Mouse (Mus musculus): ENCODE measurements at regions not wholly inside any gene's neighbourhood (a gene's known extent, or its start where the extent isn't known, plus 50 kb on each side); places are given as distances from the start of the nearest gene placed in this dataset.

DNA sequence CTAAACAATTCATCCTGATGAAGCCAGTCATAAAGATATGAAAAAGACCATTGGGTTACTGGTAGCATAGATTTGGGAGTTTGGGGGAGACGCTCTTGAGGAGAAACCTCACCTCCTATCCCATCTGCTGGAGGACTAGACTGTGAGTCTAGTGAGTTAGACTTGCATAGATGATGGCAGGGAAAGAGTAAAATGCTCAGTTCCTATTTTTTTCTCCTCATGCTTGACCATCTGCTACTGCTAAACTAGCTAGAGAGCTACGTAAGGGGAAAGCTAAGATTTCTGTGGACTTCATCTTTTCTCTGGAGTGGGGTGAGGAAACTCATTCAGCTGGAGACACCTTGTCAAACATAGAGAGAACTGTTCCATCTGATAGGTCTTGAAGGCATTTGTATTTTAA, 118.4 kb upstream of the Gnao1 start:
- WGBS (ENCODE audit: insufficient replicate concordance), result 69% methylated on average over 2 of the region's 2 CpGs
- Histone ChIP-seq H3K9me3 (replicated peaks) (no peaks in the 10 kb centered on the region), H3K9ac (no peak overlapping the region), H3K4me1 (replicated peaks) (no peaks in the 10 kb centered on the region), H3K4me3 (replicated peaks) (no peak overlapping the region), H3K36me3 (no peaks in the 10 kb centered on the region), H3K4me2 (no peak overlapping the region), H3K27me3 (no peaks in the 10 kb centered on the region), H3K27ac (no peak overlapping the region)
- DNase-seq (no peak), ATAC-seq (ENCODE audit: low read depth) (no peak)

DNA sequence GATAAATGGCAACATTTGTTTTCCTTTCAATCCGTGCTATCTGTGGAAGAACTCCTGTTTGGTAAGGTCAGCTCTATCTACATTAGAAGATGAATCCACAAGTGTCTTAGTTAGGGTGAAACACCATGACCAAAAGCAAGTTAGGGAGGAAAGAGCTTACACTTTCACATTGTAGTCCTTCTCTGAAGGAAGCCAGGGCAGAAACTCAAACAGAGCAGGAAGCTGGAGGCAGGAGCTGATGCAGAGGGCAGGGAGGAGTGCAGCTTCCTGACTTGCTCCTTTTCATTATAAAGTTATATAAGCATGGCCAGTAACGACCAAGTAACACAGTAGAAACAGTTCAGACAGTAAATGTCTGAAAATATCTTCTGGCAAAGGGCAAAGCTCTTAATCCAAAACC, 117.9 kb upstream of the Gnao1 start:
- Histone ChIP-seq H3K4me3 (replicated peaks) (no peak overlapping the region), H3K27ac (no peak overlapping the region), H3K9ac (no peak overlapping the region), H3K4me1 (replicated peaks) (no peaks in the 10 kb centered on the region), H3K27me3 (no peaks in the 10 kb centered on the region), H3K4me2 (no peak overlapping the region), H3K36me3 (no peaks in the 10 kb centered on the region), H3K9me3 (replicated peaks) (no peaks in the 10 kb centered on the region)
- ATAC-seq (ENCODE audit: low read depth), result no peak
- DNase-seq, result no peak
- 36% methylated on average over 2 of the region's 2 CpGs for WGBS (ENCODE audit: insufficient replicate concordance)

DNA sequence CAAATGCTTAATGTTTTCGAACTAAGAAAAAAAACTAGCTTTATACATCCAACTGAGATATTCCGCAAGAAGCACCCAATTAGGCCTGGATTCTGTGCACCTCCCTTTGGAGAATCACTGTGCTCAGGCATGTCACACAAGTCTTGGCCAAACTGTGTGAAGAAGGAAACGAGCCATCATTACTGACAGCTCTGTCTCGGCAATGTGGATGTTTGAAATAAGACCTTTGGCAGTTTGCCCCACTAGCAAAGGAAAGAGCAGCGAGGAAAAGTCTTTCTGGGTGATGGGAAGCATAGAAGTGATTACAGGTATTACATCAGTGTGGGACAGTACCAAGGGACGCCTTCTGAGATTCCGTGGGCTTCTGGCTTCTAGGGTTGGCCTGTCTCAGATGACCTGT, 112.6 kb upstream of the Gnao1 start:
- H3K27me3 ChIP-seq, result no peaks in the 10 kb centered on the region
- no peaks in the 10 kb centered on the region for H3K9me3 ChIP-seq (replicated peaks)
- H3K4me2 ChIP-seq, result no peak overlapping the region
- H3K4me3 ChIP-seq (replicated peaks), result no peak overlapping the region
- no peak overlapping the region for H3K9ac ChIP-seq
- WGBS (ENCODE audit: insufficient replicate concordance), result 56% methylated on average over 7 of the region's 7 CpGs
- H3K36me3 ChIP-seq, result no peaks in the 10 kb centered on the region
- H3K27ac ChIP-seq, result no peak overlapping the region
- no peaks in the 10 kb centered on the region for H3K4me1 ChIP-seq (replicated peaks)
- no peak for DNase-seq
- no peak for ATAC-seq (ENCODE audit: low read depth)

DNA sequence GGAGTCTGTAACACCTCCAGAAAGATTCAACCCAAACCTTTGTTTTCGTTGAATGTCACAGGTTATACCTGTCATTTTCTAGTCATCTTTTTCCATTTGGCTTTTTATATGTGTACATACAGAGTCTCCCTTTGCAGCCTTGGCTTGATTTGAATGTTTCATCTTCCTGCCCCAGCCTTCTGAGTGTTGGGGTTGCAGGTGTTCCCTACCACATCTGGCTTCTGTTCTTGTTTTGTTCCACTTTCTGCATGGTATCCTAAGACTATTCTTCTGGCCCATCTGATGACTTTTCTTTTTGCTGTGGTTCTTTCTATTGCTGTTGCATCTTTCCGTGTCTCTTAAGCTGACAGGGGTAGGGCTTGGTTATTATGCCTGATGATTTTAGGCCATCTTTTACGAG, 111.3 kb upstream of the Gnao1 start:
- DNase-seq, result no peak
- 66% methylated on average over 3 of the region's 3 CpGs for WGBS (ENCODE audit: insufficient replicate concordance)
- Histone ChIP-seq H3K4me1 (replicated peaks) (no peaks in the 10 kb centered on the region), H3K27ac (no peak overlapping the region), H3K27me3 (no peaks in the 10 kb centered on the region), H3K4me2 (no peak overlapping the region), H3K9ac (no peak overlapping the region), H3K9me3 (replicated peaks) (no peaks in the 10 kb centered on the region), H3K36me3 (no peaks in the 10 kb centered on the region), H3K4me3 (replicated peaks) (no peak overlapping the region)
- no peak for ATAC-seq (ENCODE audit: low read depth)

DNA sequence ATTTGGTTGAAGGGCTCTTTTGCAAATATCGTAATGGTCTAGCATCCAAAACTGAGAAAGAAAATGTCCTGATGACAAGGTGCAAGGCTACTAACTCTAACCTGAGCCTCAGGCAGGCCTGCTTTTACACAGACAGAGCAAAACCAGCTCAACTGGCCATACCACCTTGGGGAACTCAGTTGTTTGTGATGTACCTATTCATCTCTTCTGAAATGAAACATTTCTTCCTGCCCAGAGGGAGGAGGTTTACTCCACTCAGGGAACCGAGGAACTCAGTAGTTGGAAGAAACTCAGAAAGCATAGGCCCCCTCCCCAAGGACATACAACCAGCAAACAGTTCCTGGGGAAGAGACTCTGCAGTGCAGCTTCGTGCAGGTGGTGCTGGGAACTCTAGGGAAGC, 108.4 kb upstream of the Gnao1 start:
- ATAC-seq (ENCODE audit: low read depth) (no peak), DNase-seq (no peak)
- no peaks in the 10 kb centered on the region for H3K9me3 ChIP-seq (replicated peaks)
- no peaks in the 10 kb centered on the region for H3K36me3 ChIP-seq
- WGBS (ENCODE audit: insufficient replicate concordance), result 52% methylated on average over 3 of the region's 3 CpGs
- H3K4me2 ChIP-seq, result no peak overlapping the region
- no peak overlapping the region for H3K9ac ChIP-seq
- no peaks in the 10 kb centered on the region for H3K27me3 ChIP-seq
- no peak overlapping the region for H3K4me3 ChIP-seq (replicated peaks)
- H3K27ac ChIP-seq, result no peak overlapping the region
- H3K4me1 ChIP-seq (replicated peaks), result no peaks in the 10 kb centered on the region

DNA sequence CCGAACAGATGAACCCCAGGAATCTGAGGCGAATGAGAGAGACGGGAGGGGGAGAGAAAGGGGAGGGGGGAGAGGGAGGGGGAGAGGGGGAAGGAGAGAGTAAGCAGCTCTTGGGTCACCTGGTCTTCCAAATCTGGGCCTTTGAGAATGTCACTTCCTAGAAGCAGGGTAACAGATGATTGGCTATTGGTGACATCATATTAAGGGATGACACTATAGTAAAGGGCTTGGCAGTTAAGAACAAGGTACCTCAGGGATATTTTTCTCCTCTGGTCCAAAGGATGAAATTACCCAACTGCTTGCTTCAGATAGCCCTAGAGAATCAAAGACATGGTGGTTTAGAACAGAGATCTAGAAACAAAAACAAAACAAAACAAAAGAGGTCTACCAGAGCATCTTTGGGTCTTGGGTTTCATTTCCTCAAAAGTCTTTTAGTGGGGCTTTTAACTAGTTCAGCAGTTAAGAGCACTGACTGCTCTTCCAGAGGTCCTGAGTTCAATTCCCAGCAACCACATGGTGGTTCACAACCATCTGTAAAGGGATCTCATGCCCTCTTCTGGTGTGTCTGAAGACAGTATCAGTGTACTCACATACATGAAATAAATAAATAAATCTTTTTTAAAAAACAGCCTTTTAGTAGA, 97.6 kb upstream of the Gnao1 start:
- H3K27ac ChIP-seq, result no peak overlapping the region
- H3K4me2 ChIP-seq, result no peak overlapping the region
- 77% methylated on average over 3 of the region's 3 CpGs for WGBS (ENCODE audit: insufficient replicate concordance)
- DNase-seq (no peak), ATAC-seq (ENCODE audit: low read depth) (no peak)
- no peaks in the 10 kb centered on the region for H3K27me3 ChIP-seq
- no peaks in the 10 kb centered on the region for H3K4me1 ChIP-seq (replicated peaks)
- no peak overlapping the region for H3K9ac ChIP-seq
- no peaks in the 10 kb centered on the region for H3K9me3 ChIP-seq (replicated peaks)
- H3K36me3 ChIP-seq, result no peaks in the 10 kb centered on the region
- no peak overlapping the region for H3K4me3 ChIP-seq (replicated peaks)

DNA sequence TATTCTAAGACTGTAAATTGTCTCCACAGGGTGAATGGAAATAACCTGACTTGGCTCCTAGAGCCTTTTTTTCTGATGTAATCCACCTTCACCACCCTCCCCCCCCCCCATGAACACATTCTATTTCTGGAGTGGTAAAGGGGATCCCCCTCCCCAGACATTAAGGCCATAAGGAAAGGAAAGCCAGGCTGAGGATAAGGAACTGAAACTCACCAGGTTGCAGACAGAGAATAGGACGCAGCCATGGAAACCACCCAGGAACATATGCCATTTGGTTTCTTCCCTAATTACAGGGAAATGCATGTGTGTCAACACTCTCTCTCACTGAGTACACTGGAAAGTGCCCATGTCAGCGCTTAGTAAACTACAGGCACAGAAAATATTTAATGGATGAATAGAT, 96.5 kb upstream of the Gnao1 start:
- H3K4me3 ChIP-seq (replicated peaks), result no peak overlapping the region
- H3K36me3 ChIP-seq, result no peaks in the 10 kb centered on the region
- no peaks in the 10 kb centered on the region for H3K9me3 ChIP-seq (replicated peaks)
- 72% methylated on average over 2 of the region's 2 CpGs for WGBS (ENCODE audit: insufficient replicate concordance)
- no peaks in the 10 kb centered on the region for H3K4me1 ChIP-seq (replicated peaks)
- no peak overlapping the region for H3K4me2 ChIP-seq
- H3K27me3 ChIP-seq, result no peaks in the 10 kb centered on the region
- no peak for DNase-seq
- no peak for ATAC-seq (ENCODE audit: low read depth)
- H3K27ac ChIP-seq, result no peak overlapping the region
- no peak overlapping the region for H3K9ac ChIP-seq

DNA sequence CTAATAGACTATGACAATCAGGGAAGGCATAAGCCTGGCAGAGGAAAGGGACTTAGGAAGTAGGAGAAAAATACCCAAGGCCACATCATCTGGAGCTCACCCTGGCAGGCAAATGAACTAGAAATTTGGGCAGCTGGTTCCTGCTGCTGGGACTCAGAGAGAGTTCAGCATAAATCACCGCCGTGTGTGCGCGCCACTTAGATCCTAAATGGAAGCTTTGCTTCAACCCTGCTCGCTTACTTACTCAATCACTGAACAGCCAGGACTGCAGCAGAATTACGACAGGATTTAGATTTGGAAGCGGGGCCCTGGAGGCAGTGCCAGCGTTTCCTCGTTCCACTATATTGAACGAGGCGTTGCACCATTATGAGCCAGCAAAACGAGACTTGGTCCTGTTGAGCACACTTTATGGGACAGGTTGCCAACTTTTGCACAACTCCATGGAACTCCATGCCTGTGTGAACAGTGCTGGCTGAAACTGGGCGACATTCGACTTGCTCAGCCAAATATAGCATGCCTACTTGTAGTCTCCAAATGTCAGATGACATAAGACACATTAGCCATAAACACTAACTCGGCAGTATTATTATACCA, 84.8 kb upstream of the Gnao1 start:
- Histone ChIP-seq H3K4me2 (no peak overlapping the region), H3K27me3 (no peaks in the 10 kb centered on the region), H3K9me3 (replicated peaks) (0 out of 2 replicates have a peak, but pooled peaks cover 3% of the 10 kb centered on the region), H3K27ac (no peak overlapping the region), H3K4me3 (replicated peaks) (no peak overlapping the region), H3K4me1 (replicated peaks) (no peaks in the 10 kb centered on the region), H3K9ac (no peak overlapping the region), H3K36me3 (no peaks in the 10 kb centered on the region)
- 75% methylated on average over 15 of the region's 15 CpGs for WGBS (ENCODE audit: insufficient replicate concordance)
- DNase-seq (no peak), ATAC-seq (ENCODE audit: low read depth) (no peak)

DNA sequence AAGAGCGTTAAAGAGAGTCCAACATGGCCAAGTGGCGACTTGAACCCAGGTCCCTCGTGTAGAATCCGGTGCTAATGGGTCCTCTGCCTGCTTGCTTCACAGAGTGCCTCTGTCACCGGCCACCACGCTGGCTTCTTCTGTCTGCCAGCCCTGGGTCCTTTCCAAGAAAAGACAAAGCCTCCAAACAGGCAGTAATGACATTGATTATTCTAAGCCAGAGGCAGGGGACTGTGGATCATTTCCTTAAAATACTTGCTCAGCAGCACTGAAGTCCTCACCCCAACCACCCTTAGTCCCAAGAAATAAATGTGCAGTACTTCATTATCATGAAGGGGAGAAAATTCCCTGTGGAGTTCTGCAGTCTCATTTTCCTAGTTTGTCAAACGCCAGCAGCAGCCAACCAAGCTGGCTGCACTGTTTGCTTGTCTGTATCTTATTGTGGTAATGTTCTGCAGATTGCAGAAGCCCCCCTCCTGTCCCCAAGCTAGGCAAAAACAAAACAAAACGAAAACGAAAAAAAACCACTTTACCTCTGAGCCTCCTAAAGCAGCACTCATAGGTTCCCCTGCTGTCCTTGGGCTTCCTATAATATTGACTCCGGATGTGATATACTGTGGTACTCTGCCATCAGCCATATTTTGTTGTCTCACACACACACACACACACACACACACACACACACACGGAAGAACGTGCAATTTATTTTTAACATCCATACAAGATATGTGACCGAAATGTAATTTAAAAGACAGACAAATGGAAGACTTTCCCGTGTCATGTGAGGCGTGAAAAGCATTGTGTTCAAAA, 80.4 kb upstream of the Gnao1 start:
- Histone ChIP-seq H3K9me3 (replicated peaks) (0 out of 2 replicates have a peak, but pooled peaks cover 3% of the 10 kb centered on the region), H3K4me2 (no peak overlapping the region), H3K27ac (no peak overlapping the region), H3K27me3 (no peaks in the 10 kb centered on the region), H3K36me3 (no peaks in the 10 kb centered on the region), H3K4me3 (replicated peaks) (no peak overlapping the region), H3K4me1 (replicated peaks) (no peaks in the 10 kb centered on the region), H3K9ac (no peak overlapping the region)
- ATAC-seq (ENCODE audit: low read depth) (no peak), DNase-seq (no peak)
- 65% methylated on average over 15 of the region's 15 CpGs for WGBS (ENCODE audit: insufficient replicate concordance)

DNA sequence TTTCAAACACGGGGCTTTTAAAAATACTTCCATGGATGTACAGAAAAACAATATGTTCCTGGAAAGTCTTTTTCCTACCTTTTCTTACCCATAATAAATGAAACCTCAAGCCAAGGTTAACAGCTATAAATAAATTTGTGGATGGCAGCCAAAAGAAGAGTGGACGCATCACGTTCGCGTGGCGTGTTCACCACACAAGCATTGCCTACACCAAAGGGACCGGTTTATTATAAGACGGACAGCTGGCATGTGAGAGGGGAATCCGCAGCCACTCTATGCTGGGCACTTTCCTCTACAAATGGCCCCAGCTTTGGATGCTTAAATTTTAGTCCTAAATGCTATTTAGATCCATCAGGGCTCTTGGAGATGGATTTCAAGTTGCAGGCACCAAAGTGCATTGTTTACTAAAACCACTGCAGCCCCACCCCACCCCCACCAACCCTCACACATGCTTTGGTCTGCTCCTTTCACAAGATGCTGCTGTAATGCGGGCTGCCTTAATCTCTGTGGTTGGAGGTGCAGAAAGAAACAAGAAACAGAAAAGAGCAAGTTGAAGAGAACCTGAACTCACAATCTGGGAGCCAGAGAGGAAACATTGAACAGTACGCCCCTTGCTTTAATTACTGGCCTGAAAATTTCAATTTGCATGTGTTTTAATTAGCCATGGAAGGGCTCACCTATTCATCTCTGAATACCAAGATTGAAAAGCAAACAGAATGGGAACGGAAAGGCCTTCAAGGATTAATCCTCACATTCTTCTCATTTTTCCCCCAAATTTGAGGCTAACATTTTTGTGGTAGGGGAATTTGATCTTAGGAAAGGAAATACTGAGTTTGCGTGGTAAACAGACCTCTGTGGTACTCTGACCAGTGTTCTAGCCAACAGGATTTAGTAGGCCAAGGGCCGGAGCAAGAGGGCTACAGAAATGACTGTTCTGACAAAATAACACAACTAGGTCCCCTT, 78.7 kb upstream of the Gnao1 start:
- no peak overlapping the region for H3K4me2 ChIP-seq
- no peak overlapping the region for H3K4me3 ChIP-seq (replicated peaks)
- 67% methylated on average over 14 of the region's 14 CpGs for WGBS (ENCODE audit: insufficient replicate concordance)
- H3K36me3 ChIP-seq, result no peaks in the 10 kb centered on the region
- no peaks in the 10 kb centered on the region for H3K4me1 ChIP-seq (replicated peaks)
- DNase-seq (no peak), ATAC-seq (ENCODE audit: low read depth) (no peak)
- H3K9me3 ChIP-seq (replicated peaks), result no peaks in the 10 kb centered on the region
- H3K27me3 ChIP-seq, result no peaks in the 10 kb centered on the region
- no peak overlapping the region for H3K9ac ChIP-seq
- H3K27ac ChIP-seq, result no peak overlapping the region

DNA sequence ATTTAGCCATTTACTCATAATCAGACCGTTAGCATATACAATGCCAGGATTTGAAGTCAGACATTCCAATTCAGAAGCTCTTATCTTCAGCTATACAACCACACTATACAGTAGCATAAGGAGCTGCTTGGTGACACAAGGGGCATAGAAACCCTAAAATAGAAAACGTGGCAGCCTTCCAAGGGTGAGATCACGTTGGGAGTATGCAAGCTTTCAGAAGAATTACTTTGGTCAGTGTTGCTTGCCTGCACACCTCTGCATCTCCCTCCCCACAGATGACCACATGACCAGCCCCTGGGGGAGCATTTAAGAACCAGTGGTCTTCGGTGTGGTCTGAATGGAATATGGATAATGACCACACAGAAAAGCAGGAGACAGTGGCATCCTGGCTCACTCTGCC, 74.9 kb upstream of the Gnao1 start:
- no peaks in the 10 kb centered on the region for H3K4me1 ChIP-seq (replicated peaks)
- no peak overlapping the region for H3K4me3 ChIP-seq (replicated peaks)
- no peak overlapping the region for H3K4me2 ChIP-seq
- no peak for ATAC-seq (ENCODE audit: low read depth)
- no peak overlapping the region for H3K9ac ChIP-seq
- H3K27me3 ChIP-seq, result no peaks in the 10 kb centered on the region
- H3K9me3 ChIP-seq (replicated peaks), result no peaks in the 10 kb centered on the region
- DNase-seq, result no peak
- H3K36me3 ChIP-seq, result no peaks in the 10 kb centered on the region
- no peak overlapping the region for H3K27ac ChIP-seq
- WGBS (ENCODE audit: insufficient replicate concordance), result 58% methylated on average over 4 of the region's 4 CpGs
